Mouse (Mus musculus) C2C12 (cell line): ENCODE data around the gene Amz1.

Experiments used
- CEBPB ChIP-seq: IDR thresholded peaks from one replicate; pipeline ENCODE4 v1.6.1; 2011; ENCODE audit warnings: low read depth, mild to moderate bottlenecking, control low read depth, moderate library complexity
- CTCF ChIP-seq: IDR thresholded peaks from one replicate; pipeline ENCODE4 v1.5.1; 2011; ENCODE audit not compliant: control insufficient read depth, insufficient read depth, insufficient read length
- FOSL1 ChIP-seq: IDR thresholded peaks from one replicate; pipeline ENCODE4 v1.8.0; 2011; ENCODE audit warnings: mild to moderate bottlenecking, low read length; ENCODE audit not compliant: poor library complexity, insufficient read depth, severe bottlenecking
- MAX ChIP-seq: IDR thresholded peaks from one replicate; pipeline ENCODE4 v1.6.1; 2011; ENCODE audit warnings: mild to moderate bottlenecking, control low read depth
- USF1 ChIP-seq: IDR thresholded peaks from one replicate; pipeline ENCODE4 v1.6.1; 2011; ENCODE audit warnings: low read depth, mild to moderate bottlenecking, control low read depth, moderate library complexity

GRCm38 (mm10) chr5:140775111-140775510 lies 51.2 kb downstream of the Amz1 start:
- TF ChIP-seq FOSL1 = no peak
- no peak for TF ChIP-seq CTCF
- no peak for TF ChIP-seq MAX
- TF ChIP-seq CEBPB = no peak
- no peak for TF ChIP-seq USF1
